Mouse (Mus musculus): Measurements from ENCODE around the gene Slc38a5. TPM values are rescaled to one million over a fixed set of nuclear protein-coding genes. Genes with fewer than 3 reads are reported as not detected.

The Slc38a5 gene
- 0.53 and 1.2 TPM in 2 replicates for polyA plus RNA-seq (2015; fragmentation: Nextera tagmentation; extraction: Ambion mirVana)

GRCm38 (mm10) chrX:8271083-8271820 lies at the start of gene Slc38a5:
TSS of gene Slc38a5 (plus strand) at chrX:8271133.
- 20% methylated on average over 14 of the region's 15 CpGs for WGBS
- Histone ChIP-seq H3K36me3 (no peaks in the 10 kb centered on the region), H3K27me3 (peaks cover 21% of the 10 kb centered on the region), H3K4me2 (peak within 1 kb of the TSS; percentile 37), H3K9me3 (no peaks in the 10 kb centered on the region), H3K9ac (no peak within 1 kb of the TSS), H3K4me3 (no peak within 1 kb of the TSS; the same call in 1 of the 2 replicates), H3K4me1 (no peaks in the 10 kb centered on the region), H3K27ac (no peak within 1 kb of the TSS)
- no peak for ATAC-seq (ENCODE audit: insufficient number of reproducible peaks, insufficient read depth, low FRiP score, low TSS enrichment, low read depth)

GRCm38 (mm10) chrX:8222296-8222677 lies 48.6 kb upstream of the Slc38a5 start:
- no peaks in the 10 kb centered on the region for H3K27me3 ChIP-seq
- H3K27ac ChIP-seq: no peak overlapping the region
- WGBS: 71% methylated on average over 3 of the region's 3 CpGs

GRCm38 (mm10) chrX:8222678-8223421 lies 48.1 kb upstream of the Slc38a5 start:
- Histone ChIP-seq H3K36me3 (no peaks in the 10 kb centered on the region), H3K4me2 (no peak overlapping the region), H3K9me3 (no peaks in the 10 kb centered on the region), H3K27ac (peak overlapping the region; percentile 60; the same call in 1 of the 2 replicates), H3K4me1 (no peaks in the 10 kb centered on the region), H3K4me3 (no peak overlapping the region), H3K9ac (no peak overlapping the region), H3K27me3 (no peaks in the 10 kb centered on the region)
- ATAC-seq (ENCODE audit: insufficient number of reproducible peaks, insufficient read depth, low FRiP score, low TSS enrichment, low read depth): no peak
- WGBS: 39% methylated on average over 7 of the region's 7 CpGs

More at GRCm38 (mm10) chrX:8222296-8222677, 48.6 kb upstream of the Slc38a5 start:
- ATAC-seq (ENCODE audit: insufficient number of reproducible peaks, insufficient read depth, low FRiP score, low TSS enrichment, low read depth): no peak
- H3K36me3 ChIP-seq: no peaks in the 10 kb centered on the region
- H3K9ac ChIP-seq: no peak overlapping the region
- no peak overlapping the region for H3K4me3 ChIP-seq
- no peaks in the 10 kb centered on the region for H3K9me3 ChIP-seq
- H3K4me1 ChIP-seq: no peaks in the 10 kb centered on the region
- H3K4me2 ChIP-seq: no peak overlapping the region

- ATAC-seq (ENCODE audit: insufficient number of reproducible peaks, insufficient read depth, low FRiP score, low TSS enrichment, low read depth): no peak
- WGBS: 86% methylated on average over 7 of the region's 7 CpGs
Measured at GRCm38 (mm10) chrX:8223473-8223872, 47.5 kb upstream of the Slc38a5 start.

GRCm38 (mm10) chrX:8230272-8230671 lies 40.7 kb upstream of the Slc38a5 start:
- no peaks in the 10 kb centered on the region for H3K27me3 ChIP-seq
- no peak overlapping the region for H3K27ac ChIP-seq
- H3K36me3 ChIP-seq: no peaks in the 10 kb centered on the region
- no peak overlapping the region for H3K9ac ChIP-seq
- no peaks in the 10 kb centered on the region for H3K9me3 ChIP-seq
- H3K4me3 ChIP-seq: no peak overlapping the region
- no peak for ATAC-seq (ENCODE audit: insufficient number of reproducible peaks, insufficient read depth, low FRiP score, low TSS enrichment, low read depth)
- no peak overlapping the region for H3K4me2 ChIP-seq
- no peaks in the 10 kb centered on the region for H3K4me1 ChIP-seq
- 76% methylated on average over 4 of the region's 4 CpGs for WGBS

More at GRCm38 (mm10) chrX:8223473-8223872, 47.5 kb upstream of the Slc38a5 start:
- Histone ChIP-seq H3K9me3 (no peaks in the 10 kb centered on the region), H3K4me3 (no peak overlapping the region), H3K4me1 (no peaks in the 10 kb centered on the region), H3K4me2 (no peak overlapping the region), H3K27ac (no peak overlapping the region), H3K27me3 (no peaks in the 10 kb centered on the region), H3K36me3 (no peaks in the 10 kb centered on the region), H3K9ac (no peak overlapping the region)

- Histone ChIP-seq H3K36me3 (no peaks in the 10 kb centered on the region), H3K27me3 (no peaks in the 10 kb centered on the region), H3K4me1 (no peaks in the 10 kb centered on the region), H3K4me3 (no peak overlapping the region), H3K9ac (no peak overlapping the region), H3K27ac (no peak overlapping the region), H3K9me3 (no peaks in the 10 kb centered on the region; the same call in 1 of the 2 replicates), H3K4me2 (no peak overlapping the region)
- ATAC-seq (ENCODE audit: insufficient number of reproducible peaks, insufficient read depth, low FRiP score, low TSS enrichment, low read depth): no peak
- 74% methylated on average over 3 of the region's 3 CpGs for WGBS
Measured at GRCm38 (mm10) chrX:8233602-8234001, 37.3 kb upstream of the Slc38a5 start.

- no peak overlapping the region for H3K4me3 ChIP-seq
- WGBS: 69% methylated on average over 2 of the region's 2 CpGs
- no peak for ATAC-seq (ENCODE audit: insufficient number of reproducible peaks, insufficient read depth, low FRiP score, low TSS enrichment, low read depth)
- H3K4me2 ChIP-seq: no peak overlapping the region
- 0 out of 2 replicates have a peak, but pooled peaks cover 3% of the 10 kb centered on the region for H3K36me3 ChIP-seq
- no peaks in the 10 kb centered on the region for H3K4me1 ChIP-seq
- H3K27ac ChIP-seq: no peak overlapping the region
- no peaks in the 10 kb centered on the region; the same call in 1 of the 2 replicates for H3K9me3 ChIP-seq
- H3K27me3 ChIP-seq: no peaks in the 10 kb centered on the region
- H3K9ac ChIP-seq: no peak overlapping the region
Measured at GRCm38 (mm10) chrX:8236704-8237103, 34.2 kb upstream of the Slc38a5 start.

GRCm38 (mm10) chrX:8238804-8239395 lies 32.0 kb upstream of the Slc38a5 start:
- H3K4me2 ChIP-seq: no peak overlapping the region
- no peak overlapping the region for H3K4me3 ChIP-seq
- no peak overlapping the region for H3K9ac ChIP-seq
- 0 out of 2 replicates have a peak, but pooled peaks cover 3% of the 10 kb centered on the region for H3K36me3 ChIP-seq
- no peaks in the 10 kb centered on the region for H3K27me3 ChIP-seq
- no peak overlapping the region for H3K27ac ChIP-seq
- ATAC-seq (ENCODE audit: insufficient number of reproducible peaks, insufficient read depth, low FRiP score, low TSS enrichment, low read depth): peak; percentile 48; the same call in 1 of the 2 replicates
- H3K4me1 ChIP-seq: no peaks in the 10 kb centered on the region
- 72% methylated on average over 13 of the region's 13 CpGs for WGBS
- H3K9me3 ChIP-seq: no peaks in the 10 kb centered on the region; the same call in 1 of the 2 replicates

GRCm38 (mm10) chrX:8247680-8248079 lies 23.3 kb upstream of the Slc38a5 start:
- H3K4me3 ChIP-seq: no peak overlapping the region
- H3K27ac ChIP-seq: no peak overlapping the region
- H3K27me3 ChIP-seq: no peaks in the 10 kb centered on the region
- H3K4me2 ChIP-seq: no peak overlapping the region
- WGBS: 81% methylated on average over 2 of the region's 2 CpGs
- peaks cover 13% of the 10 kb centered on the region; the same call in 1 of the 2 replicates for H3K36me3 ChIP-seq
- no peak for ATAC-seq (ENCODE audit: insufficient number of reproducible peaks, insufficient read depth, low FRiP score, low TSS enrichment, low read depth)
- H3K9me3 ChIP-seq: no peaks in the 10 kb centered on the region
- no peak overlapping the region for H3K9ac ChIP-seq
- H3K4me1 ChIP-seq: peaks cover 4% of the 10 kb centered on the region; the same call in 1 of the 2 replicates

- Histone ChIP-seq H3K9ac (no peak overlapping the region), H3K36me3 (peaks cover 13% of the 10 kb centered on the region; the same call in 1 of the 2 replicates), H3K27me3 (no peaks in the 10 kb centered on the region), H3K9me3 (no peaks in the 10 kb centered on the region), H3K4me2 (no peak overlapping the region), H3K4me3 (no peak overlapping the region), H3K4me1 (peaks cover 4% of the 10 kb centered on the region; the same call in 1 of the 2 replicates), H3K27ac (no peak overlapping the region)
- 82% methylated on average over 8 of the region's 8 CpGs for WGBS
- ATAC-seq (ENCODE audit: insufficient number of reproducible peaks, insufficient read depth, low FRiP score, low TSS enrichment, low read depth): no peak
Measured at GRCm38 (mm10) chrX:8248542-8249120, 22.3 kb upstream of the Slc38a5 start.

GRCm38 (mm10) chrX:8251789-8252333 lies 19.1 kb upstream of the Slc38a5 start:
- Histone ChIP-seq H3K9me3 (no peaks in the 10 kb centered on the region), H3K27ac (no peak overlapping the region), H3K9ac (peak overlapping the region; percentile 74), H3K36me3 (no peaks in the 10 kb centered on the region), H3K4me3 (peak overlapping the region; percentile 58), H3K27me3 (no peaks in the 10 kb centered on the region), H3K4me1 (peaks cover 4% of the 10 kb centered on the region; the same call in 1 of the 2 replicates), H3K4me2 (peak overlapping the region; percentile 63)
- 18% methylated on average over 18 of the region's 18 CpGs for WGBS
- ATAC-seq (ENCODE audit: insufficient number of reproducible peaks, insufficient read depth, low FRiP score, low TSS enrichment, low read depth): no peak
